Mouse (Mus musculus) B cell, adult 67 days (primary cell): ENCODE measurements around the gene Mafg. TPM values are rescaled to one million over a fixed set of nuclear protein-coding genes. Genes with fewer than 3 reads are reported as not detected.

ENCODE experiments used
- total RNA-seq, 2 experiments: library from RNA; stranded (reverse); gene quantifications; 4 replicates each; pipeline ENCODE4 v1.2.4; 2023

Mafg gene
- 10 to 100 TPM; 48.0 to 54.0 TPM for total RNA-seq

GRCm38 (mm10) chr11:120633520-120634343, at the start of gene Mafg:
Gene Mafg, minus strand, starts transcription at chr11:120633600.

GRCm38 (mm10) chr11:120672687-120673593, 39.5 kb upstream of the Mafg start, which contains the start of gene Aspscr1:
Gene Aspscr1, plus strand, starts transcription at chr11:120672973.

GRCm38 (mm10) chr11:120661076-120661460, 27.7 kb upstream of the Mafg start, which contains the start of gene Notum:
Gene Notum, minus strand, starts transcription at chr11:120661175.

GRCm38 (mm10) chr11:120648001-120648476, 14.6 kb upstream of the Mafg start, which contains the start of gene Myadml2:
Gene Myadml2, minus strand, starts transcription at chr11:120648158.

GRCm38 (mm10) chr11:120643601-120643987, 10.2 kb upstream of the Mafg start, which contains the start of gene Pycr1:
Gene Pycr1, minus strand, starts transcription at chr11:120643769.

GRCm38 (mm10) chr11:120625152-120625775, 8.1 kb downstream of the Mafg start, which contains the start of gene Sirt7:
Gene Sirt7, minus strand, starts transcription at chr11:120625240.

GRCm38 (mm10) chr11:120617519-120618112, 15.8 kb downstream of the Mafg start, which contains the start of gene Pcyt2:
Gene Pcyt2, minus strand, starts transcription at chr11:120617936.

GRCm38 (mm10) chr11:120608241-120609034, 25.0 kb downstream of the Mafg start, which contains the start of gene Npb:
Gene Npb, plus strand, starts transcription at chr11:120608477.

GRCm38 (mm10) chr11:120598283-120598989, 35.0 kb downstream of the Mafg start, which contains the start of the genes Alyref and Anapc11:
Gene Alyref, minus strand, starts transcription at chr11:120598365.
Gene Anapc11, plus strand, starts transcription at chr11:120598421.

GRCm38 (mm10) chr11:120581490-120582267, 51.7 kb downstream of the Mafg start, which contains the start of gene Arhgdia:
Gene Arhgdia, minus strand, starts transcription at chr11:120581624.

Other genes starting within 250 kb of the Mafg start
- 10 to 100 TPM; 57.3 to 70.4 TPM for gene Nploc4, start 195.9 kb downstream of the Mafg start, total RNA-seq
- 10 to 100 TPM in 1 of 2 experiments, not detected in 1; 50.9 TPM for gene Tspan10, start 191.0 kb downstream of the Mafg start, total RNA-seq
- under 1 TPM in 1 of 2 experiments, not detected in 1; 0.32 TPM for gene Pde6g, start 180.1 kb downstream of the Mafg start, total RNA-seq
- gene Oxld1, start 175.5 kb downstream of the Mafg start, total RNA-seq, result 1 to 10 TPM; 5.4 to 9.3 TPM
- gene Ccdc137, start 175.5 kb downstream of the Mafg start, total RNA-seq, result 10 to 100 TPM; 37.4 to 41.2 TPM
- 10 to 100 TPM; 13.0 to 15.9 TPM for gene Arl16, start 166.0 kb downstream of the Mafg start, total RNA-seq
- gene Mrpl12, start 149.0 kb downstream of the Mafg start, total RNA-seq, result 10 to 100 TPM; 38.9 to 39.5 TPM
- gene Slc25a10, start 141.8 kb downstream of the Mafg start, total RNA-seq, result 10 to 100 TPM; 14.7 to 15.0 TPM
- not detected for gene Gcgr, start 102.9 kb downstream of the Mafg start, total RNA-seq
- 10 to 100 TPM; 40.5 to 43.6 TPM for gene Mcrip1, start 83.9 kb downstream of the Mafg start, total RNA-seq
- not detected for gene Ppp1r27, start 82.5 kb downstream of the Mafg start, total RNA-seq
- 100 to 1,000 TPM; 141 to 149 TPM for gene P4hb, start 60.3 kb downstream of the Mafg start, total RNA-seq
- 100 to 1,000 TPM; 520 to 527 TPM for gene Arhgdia, start 52.0 kb downstream of the Mafg start, total RNA-seq
- gene Alyref, start 35.2 kb downstream of the Mafg start, total RNA-seq, result 100 to 1,000 TPM; 130 to 143 TPM
- gene Anapc11, start 35.2 kb downstream of the Mafg start, total RNA-seq, result 10 to 100 TPM; 50.0 to 53.1 TPM
- gene Npb, start 25.1 kb downstream of the Mafg start, total RNA-seq, result 1 to 10 TPM; 1.6 to 2.4 TPM
- gene Pcyt2, start 15.7 kb downstream of the Mafg start, total RNA-seq, result 100 to 1,000 TPM; 107 to 119 TPM
- 100 to 1,000 TPM; 124 to 136 TPM for gene Sirt7, start 8.4 kb downstream of the Mafg start, total RNA-seq
- under 1 TPM in 1 of 2 experiments, not detected in 1; 0.81 TPM for gene Pycr1, start 10.2 kb upstream of the Mafg start, total RNA-seq
- gene Myadml2, start 14.6 kb upstream of the Mafg start, total RNA-seq, result 1 to 10 TPM in 1 of 2 experiments, not detected in 1; 1.4 TPM
- not detected for gene Notum, start 27.6 kb upstream of the Mafg start, total RNA-seq
- gene Aspscr1, start 39.4 kb upstream of the Mafg start, total RNA-seq, result 100 to 1,000 TPM in 1 of 2 experiments, 10 to 100 TPM in 1; 97.4 to 100 TPM
- gene Cenpx, start 80.1 kb upstream of the Mafg start, total RNA-seq, result 10 to 100 TPM; 30.5 to 32.1 TPM
- gene Lrrc45, start 80.3 kb upstream of the Mafg start, total RNA-seq, result 10 to 100 TPM; 38.6 to 46.7 TPM
- 1 to 10 TPM; 1.1 to 1.5 TPM for gene Rac3, start 87.9 kb upstream of the Mafg start, total RNA-seq
- 10 to 100 TPM; 12.1 to 18.0 TPM for gene Dcxr, start 93.7 kb upstream of the Mafg start, total RNA-seq
- not detected for gene Cbr2, start 98.5 kb upstream of the Mafg start, total RNA-seq
- 10 to 100 TPM; 32.7 to 39.2 TPM for gene Hmga1b, start 129.2 kb upstream of the Mafg start, total RNA-seq
- gene Rfng, start 150.6 kb upstream of the Mafg start, total RNA-seq, result 10 to 100 TPM; 14.3 to 15.5 TPM
- gene Gps1, start 150.7 kb upstream of the Mafg start, total RNA-seq, result 10 to 100 TPM; 75.3 to 86.7 TPM
- gene Dus1l, start 162.8 kb upstream of the Mafg start, total RNA-seq, result 10 to 100 TPM; 62.1 to 78.8 TPM
- gene Fasn, start 190.9 kb upstream of the Mafg start, total RNA-seq, result 100 to 1,000 TPM; 107 to 111 TPM